Mouse (Mus musculus) testis, adult 2 months (tissue): ENCODE measurements around the gene Megf8.

Experiments
- CTCF ChIP-seq: fragments of 200-500 bp; IDR thresholded peaks from 2 replicates; pipeline ENCODE4 v1.5.1; 2012; ENCODE audit warnings: low read depth, mild to moderate bottlenecking, inconsistent platforms, low read length, moderate library complexity; ENCODE audit not compliant: control insufficient read depth, insufficient read depth, insufficient replicate concordance
- POLR2A ChIP-seq: fragments of 200-500 bp; IDR thresholded peaks from 2 replicates; pipeline ENCODE4 v1.6.1; 2012; ENCODE audit warnings: low read depth, mild to moderate bottlenecking, inconsistent platforms, low read length, moderate library complexity; ENCODE audit not compliant: control insufficient read depth

DNA sequence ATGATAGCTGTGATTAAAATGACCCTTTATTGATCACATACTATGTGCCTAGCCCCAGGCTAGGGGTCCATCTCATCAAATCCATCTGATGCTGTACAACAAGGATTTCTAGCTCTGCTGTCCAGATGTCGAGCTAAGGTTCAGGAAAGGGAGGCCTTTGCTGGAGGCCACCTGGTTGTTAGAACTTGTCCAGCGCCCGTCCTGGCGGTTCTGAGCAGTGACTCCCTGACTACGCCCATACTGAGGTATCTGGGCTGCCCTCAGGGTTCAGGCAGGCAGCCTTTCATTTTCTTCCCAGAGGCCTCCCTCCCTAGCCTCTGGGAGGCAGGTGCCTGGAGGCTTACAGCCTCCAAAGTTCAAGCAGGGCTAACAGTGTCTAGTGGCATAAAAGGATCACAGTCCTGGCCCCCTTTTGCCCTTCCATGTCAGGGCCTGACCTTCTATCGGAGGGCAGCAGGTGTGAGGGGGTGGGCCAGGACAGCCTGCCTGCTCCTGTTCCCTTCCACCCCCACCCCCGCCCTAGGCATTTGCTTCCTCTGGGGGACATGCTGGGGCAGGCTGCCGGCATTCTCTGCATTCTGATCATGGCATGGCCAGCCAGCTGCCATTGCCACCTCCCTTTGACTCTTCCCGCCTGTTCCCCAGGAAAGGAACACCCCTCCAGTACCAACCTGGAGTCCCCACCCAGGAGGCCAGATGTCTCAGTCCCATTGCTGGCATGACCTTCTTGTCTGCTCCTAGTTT, 41.2 kb upstream of the Megf8 start:
- no peak for TF ChIP-seq CTCF
- TF ChIP-seq POLR2A: no peak
